Mouse (Mus musculus): ENCODE results near the gene Cycs.

DNA sequence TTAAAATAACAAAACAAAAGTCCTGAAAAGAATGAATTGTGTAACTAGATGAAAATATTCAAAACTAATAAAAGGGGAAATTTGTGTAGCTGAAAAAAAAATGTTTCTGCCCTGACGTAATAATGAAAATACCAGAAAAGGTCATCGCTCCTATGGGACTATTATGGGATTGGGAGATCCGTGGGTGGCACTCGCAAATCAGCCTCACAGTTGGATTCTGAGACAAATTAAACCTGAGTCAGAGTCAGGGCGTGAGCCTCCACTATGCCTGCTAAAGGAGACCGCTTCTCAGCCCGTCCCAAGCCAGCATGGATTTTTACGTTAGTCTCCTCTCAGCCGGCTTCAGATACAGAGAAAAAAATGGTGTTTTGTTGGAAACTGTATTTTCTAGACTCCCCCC is 38.9 kb downstream of the Cycs start:
- TF ChIP-seq POLR2A (IDR thresholded peaks at IDR 0.05; ENCODE audit: control insufficient read depth, low read depth, low read length) (no peak), CTCF (IDR thresholded peaks at IDR 0.05; ENCODE audit: control insufficient read depth, insufficient read depth, insufficient replicate concordance, low read depth, low read length) (no peak)

Data from testis, adult 2 months (tissue).